Mouse (Mus musculus) cerebellum, postnatal 10 days (tissue): ENCODE measurements around the gene Gm12258.
A peak's percentile ranks its signal among the peaks of the same experiment; 100 is the strongest.
"Not testable (repeated sequence)": the region's sequence is repeated elsewhere in the genome, so short reads cannot be mapped to it uniquely, and the experiment has no call there.

ENCODE experiments used
- DNase-seq, 2 experiments: peaks; one replicate each; pipeline ENCODE4 v3.0.0; 2021; ENCODE audit warnings: mixed read lengths in 2 of 2

Gene Gm12258

GRCm38 (mm10) chr11:58846919-58847461 is at the start of gene Gm12258:
Gene Gm12258 (plus strand): TSS chr11:58847158.
- peak; percentile 93 to 97 for DNase-seq

- DNase-seq = no peak
Measured at GRCm38 (mm10) chr11:58799747-58800146, 47.2 kb upstream of the Gm12258 start.

- peak; percentile 84 to 88 for DNase-seq
Measured at GRCm38 (mm10) chr11:58801558-58802228, 45.3 kb upstream of the Gm12258 start, which contains the start of gene Fam183b. Gene Fam183b (minus strand): TSS chr11:58801960.

DNA sequence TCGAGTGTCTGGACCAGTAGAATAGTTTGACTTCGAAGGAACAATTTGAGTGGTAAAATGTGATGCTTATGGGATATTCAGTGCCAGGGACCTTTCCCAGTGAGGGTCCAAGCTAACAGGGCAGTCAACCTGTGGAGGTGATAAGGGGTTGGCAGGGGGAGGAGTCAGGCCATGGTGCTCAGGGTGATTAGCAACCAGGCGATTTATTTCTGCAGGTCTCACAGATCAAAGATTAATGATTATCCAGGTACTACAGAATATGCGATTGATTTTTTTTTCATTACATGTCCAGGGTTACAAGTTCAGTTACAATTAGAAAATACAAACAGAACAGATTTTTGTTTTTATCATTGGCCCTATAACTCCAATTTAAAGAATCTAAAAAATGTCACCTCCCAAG is 43.1 kb upstream of the Gm12258 start:
- no peak for DNase-seq

- no peak for DNase-seq
Measured at GRCm38 (mm10) chr11:58804393-58804792, 42.6 kb upstream of the Gm12258 start.

DNA sequence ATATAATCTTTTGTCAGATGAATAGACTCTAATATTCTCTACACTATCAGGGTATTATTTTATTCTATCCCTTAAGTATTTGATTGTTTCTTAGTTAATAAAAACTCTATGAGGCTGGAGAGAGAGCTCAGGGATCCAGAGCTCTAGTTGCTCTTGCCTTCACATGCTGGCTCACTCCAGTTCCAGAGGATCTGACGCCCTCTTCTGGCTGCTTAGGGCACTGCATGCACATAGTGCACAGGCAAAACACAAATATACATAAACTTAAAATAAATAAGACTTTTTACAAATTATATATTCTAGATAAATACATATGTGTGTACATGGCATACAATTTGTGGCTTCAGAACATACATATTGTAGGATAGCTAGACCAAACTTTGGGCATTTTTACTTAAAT is 35.0 kb upstream of the Gm12258 start:
- peak in 1 of 2 experiments; percentile 7 for DNase-seq

GRCm38 (mm10) chr11:58814700-58815099 is 32.3 kb upstream of the Gm12258 start, which contains the start of gene Olfr313:
Gene Olfr313 (plus strand): TSS chr11:58815000.
- DNase-seq = not testable (repeated sequence)

DNA sequence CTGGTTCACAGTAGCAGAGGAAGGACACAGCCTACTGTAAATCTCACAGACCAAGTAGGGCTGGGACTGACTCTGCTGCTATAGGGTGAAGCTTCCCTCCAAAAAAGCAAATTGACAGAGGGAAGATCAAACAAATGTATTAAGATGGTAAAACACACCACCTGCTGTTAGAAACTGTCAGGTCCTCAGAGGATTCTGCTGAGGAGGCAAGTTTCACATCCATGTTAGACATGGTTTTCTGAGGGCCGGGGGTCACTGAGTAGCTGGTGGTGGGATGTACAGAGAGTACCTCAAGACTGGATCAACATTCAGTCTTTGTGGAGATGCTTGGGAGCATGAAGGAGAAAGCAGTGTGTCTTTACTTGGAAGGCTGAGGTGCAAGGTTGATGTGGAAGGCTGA is 31.3 kb upstream of the Gm12258 start:
- no peak for DNase-seq

- DNase-seq = not testable (repeated sequence)
Measured at GRCm38 (mm10) chr11:58828937-58829336, 18.0 kb upstream of the Gm12258 start, which contains the start of gene Olfr312. Gene Olfr312 (plus strand): TSS chr11:58829237.

- no peak for DNase-seq
Measured at GRCm38 (mm10) chr11:58829764-58830163, 17.2 kb upstream of the Gm12258 start.

DNA sequence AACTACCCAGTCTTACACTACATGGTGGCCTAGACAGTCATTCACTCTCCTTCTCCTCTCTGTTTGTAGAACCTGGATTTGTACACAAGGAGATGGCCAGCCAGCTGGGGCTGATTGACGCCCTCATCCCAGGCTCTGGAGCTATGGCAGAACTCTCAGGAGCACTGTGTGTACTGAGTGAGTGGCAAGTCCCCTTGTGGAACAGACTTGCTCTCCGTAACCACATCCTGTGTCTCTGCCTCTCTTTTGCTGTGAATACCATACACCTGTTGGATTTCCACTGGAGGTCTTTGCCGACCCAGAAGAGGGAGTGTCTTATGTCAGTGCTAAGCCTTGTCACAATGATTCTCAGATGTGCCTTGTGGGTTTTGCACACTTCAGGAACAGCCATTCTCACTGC is 14.4 kb upstream of the Gm12258 start:
- DNase-seq = not testable (repeated sequence)

- not testable (repeated sequence) for DNase-seq
Measured at GRCm38 (mm10) chr11:58838951-58839350, 8.0 kb upstream of the Gm12258 start, which contains the start of gene Olfr311. Gene Olfr311 (plus strand): TSS chr11:58839251.

DNA sequence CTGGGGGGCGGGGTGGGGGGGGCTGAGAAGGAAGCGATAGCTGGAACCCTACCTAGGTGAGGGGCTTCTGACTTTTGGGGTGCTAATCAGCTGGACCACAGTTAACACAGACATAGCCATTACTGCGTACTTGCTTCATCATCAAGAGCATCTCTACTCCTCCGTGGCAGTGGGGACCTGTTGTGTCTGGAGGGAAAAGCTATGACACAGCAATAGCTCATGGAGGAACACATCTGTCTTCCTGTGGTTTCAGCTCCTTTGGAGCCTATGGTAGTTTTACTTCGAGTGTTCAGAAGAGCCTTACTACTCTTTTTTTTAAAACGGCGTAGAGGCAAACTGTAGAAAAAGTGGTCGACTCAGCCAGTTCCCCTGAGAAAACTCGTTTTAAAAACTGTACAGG is 678 bp downstream of the Gm12258 start:
- no peak for DNase-seq

- DNase-seq = no peak
Measured at GRCm38 (mm10) chr11:58849731-58850130, 2.8 kb downstream of the Gm12258 start.

DNA sequence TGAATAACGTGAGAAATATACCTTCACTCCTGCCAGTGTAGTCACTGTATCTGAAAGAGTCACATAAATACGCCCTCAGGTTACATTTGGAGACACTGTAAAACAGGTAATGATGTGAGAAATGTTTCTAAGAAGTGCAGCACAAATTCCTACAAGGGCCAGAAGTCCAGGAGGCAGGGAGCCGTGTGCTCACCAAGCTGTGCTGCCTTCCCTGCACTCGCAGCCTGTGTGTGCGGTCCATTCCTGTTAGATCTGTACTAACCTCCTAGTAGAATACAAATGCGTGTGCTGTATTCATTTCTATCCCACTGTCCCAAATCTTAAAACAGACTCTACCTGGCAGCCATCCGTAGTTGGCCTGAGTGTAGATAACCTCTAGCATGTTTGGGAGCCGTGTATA is 13.8 kb downstream of the Gm12258 start:
- no peak for DNase-seq

GRCm38 (mm10) chr11:58867039-58867953 is 20.3 kb downstream of the Gm12258 start, which contains the start of gene 2810021J22Rik:
Gene 2810021J22Rik (plus strand): TSS chr11:58867216.
- peak; percentile 88 to 91 for DNase-seq

GRCm38 (mm10) chr11:58867954-58868330 is 21.0 kb downstream of the Gm12258 start:
- peak in 1 of 2 experiments; percentile 12 for DNase-seq

DNA sequence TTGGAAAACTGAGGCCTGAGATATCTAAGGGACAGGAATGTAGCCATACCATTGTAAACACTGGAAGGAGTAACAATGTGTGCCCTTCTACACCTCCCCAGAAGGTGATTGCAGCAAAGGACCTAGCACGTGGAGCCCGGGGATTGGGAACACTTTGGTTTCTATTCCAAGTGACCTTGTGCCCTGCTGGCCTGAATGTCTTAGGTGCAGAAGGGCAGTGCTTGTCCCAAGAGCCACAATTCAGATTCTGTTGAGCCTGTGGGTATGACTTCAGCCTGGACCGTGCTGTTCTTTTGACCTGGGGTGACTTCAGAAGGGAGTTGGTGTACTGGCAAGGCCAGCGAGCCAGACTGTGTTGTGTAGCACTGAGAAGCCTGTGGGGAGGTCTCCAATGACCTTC is 24.0 kb downstream of the Gm12258 start:
- no peak for DNase-seq

GRCm38 (mm10) chr11:58883756-58884155 is 36.8 kb downstream of the Gm12258 start:
- no peak for DNase-seq

- DNase-seq = no peak
Measured at GRCm38 (mm10) chr11:58890511-58890910, 43.6 kb downstream of the Gm12258 start.

DNA sequence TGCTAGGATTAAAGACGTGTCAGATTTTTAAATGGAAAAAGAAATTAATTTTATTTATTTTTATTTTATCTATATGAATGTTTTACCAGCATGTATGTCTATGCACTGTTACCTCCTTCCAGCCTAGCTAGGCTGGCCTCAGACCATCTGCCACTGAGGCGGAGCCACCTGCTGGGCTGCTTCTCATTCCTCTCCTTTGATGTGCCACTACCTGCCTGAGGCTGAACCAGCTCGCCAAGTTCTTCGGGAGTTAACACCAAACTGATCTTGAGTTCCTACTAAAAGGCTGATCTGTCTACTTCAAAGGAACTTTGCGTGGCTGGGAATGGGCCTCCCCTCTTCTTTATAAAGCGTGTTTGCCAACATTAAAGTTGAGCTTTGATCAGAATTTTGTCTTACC is 47.5 kb downstream of the Gm12258 start:
- DNase-seq = no peak

DNA sequence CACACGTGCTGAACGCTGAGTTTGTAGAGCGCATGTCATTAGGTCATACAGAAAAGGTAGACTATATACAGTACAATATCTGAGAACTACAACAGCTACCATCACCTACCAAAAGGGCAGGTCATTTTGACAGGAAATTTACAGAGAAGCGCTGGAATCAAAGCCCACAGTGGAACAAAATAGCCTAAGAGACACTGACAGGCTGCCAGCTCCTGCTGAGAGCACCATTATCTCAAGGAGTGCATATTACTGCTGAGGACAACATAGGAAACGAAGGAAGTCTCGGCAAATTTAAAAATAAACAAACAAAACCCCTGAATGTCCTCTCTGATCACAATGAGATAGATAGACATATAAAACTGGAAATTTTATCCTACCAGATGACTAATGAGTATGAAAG is 50.5 kb downstream of the Gm12258 start:
- DNase-seq = no peak

DNA sequence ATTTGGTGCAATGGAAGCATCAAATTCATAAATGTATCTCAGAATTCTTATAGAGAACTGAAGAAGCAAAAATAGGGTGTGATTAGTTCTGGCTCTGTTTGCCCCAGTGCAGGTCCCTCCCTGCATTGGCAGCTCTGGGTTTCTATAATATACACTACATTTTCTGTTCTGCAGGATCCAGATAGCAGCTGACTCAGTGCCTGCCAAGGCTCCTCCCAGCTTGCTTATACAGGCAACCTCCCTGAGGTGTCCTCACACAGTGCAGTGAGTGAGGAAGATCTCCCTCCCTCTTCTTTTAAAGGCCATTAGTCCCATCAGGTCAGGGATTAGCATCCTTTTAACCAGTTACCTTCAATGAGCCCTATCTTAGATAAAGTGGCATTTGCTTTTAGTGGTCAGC is 54.1 kb downstream of the Gm12258 start:
- no peak for DNase-seq
